Mouse (Mus musculus) forebrain, embryonic 11.5 days (tissue): ENCODE measurements around the gene Tspan2. TPM values are rescaled to one million over a fixed set of nuclear protein-coding genes. Genes with fewer than 3 reads are reported as not detected.

Source experiments
- ATAC-seq: fragments of 200-750 bp; cut with Nextera tagmentation; replicated peaks from 2 replicates; pipeline ENCODE4 v1.8.0; 2017; ENCODE audit warnings: moderate TSS enrichment; ENCODE audit not compliant: low FRiP score
- DNase-seq: peaks from one replicate; pipeline ENCODE4 v3.0.0-alpha.2; 2017; ENCODE audit warnings: low spot score
- H3K27ac ChIP-seq: fragments of 300-500 bp; sonication (generic); 2 replicates; pipeline ENCODE4 v1.5.1; 2014; ENCODE audit warnings: low read depth, low read length
- H3K27me3 ChIP-seq: fragments of 300-500 bp; sonication (generic); 2 replicates; pipeline ENCODE4 v1.6.1; 2014; ENCODE audit warnings: mild to moderate bottlenecking, low read length, mixed read lengths; ENCODE audit not compliant: control insufficient read depth, insufficient read depth
- H3K36me3 ChIP-seq: fragments of 300-500 bp; sonication (generic); 2 replicates; pipeline ENCODE4 v1.6.1; 2014; ENCODE audit warnings: mild to moderate bottlenecking, low read length, moderate library complexity, mixed read lengths; ENCODE audit not compliant: control insufficient read depth, insufficient read depth
- H3K4me1 ChIP-seq: fragments of 300-500 bp; sonication (generic); replicated peaks from 2 replicates; pipeline ENCODE4 v1.6.1; 2014; ENCODE audit warnings: low read length, mixed read lengths; ENCODE audit not compliant: control insufficient read depth, insufficient read depth
- H3K4me2 ChIP-seq: fragments of 300-500 bp; sonication (generic); 2 replicates; pipeline ENCODE4 v1.6.1; 2014; ENCODE audit warnings: low read depth, mild to moderate bottlenecking, low read length, moderate library complexity, mixed read lengths; ENCODE audit not compliant: severe bottlenecking
- H3K4me3 ChIP-seq: fragments of 300-500 bp; sonication (generic); 2 replicates; pipeline ENCODE4 v1.5.1; 2014; ENCODE audit warnings: low read depth, low read length
- H3K9ac ChIP-seq: fragments of 300-500 bp; sonication (generic); 2 replicates; pipeline ENCODE4 v1.6.1; 2014; ENCODE audit warnings: low read length
- H3K9me3 ChIP-seq: fragments of 300-500 bp; sonication (generic); 2 replicates; pipeline ENCODE4 v1.6.1; 2016; ENCODE audit warnings: low read length, mixed read lengths; ENCODE audit not compliant: control insufficient read depth
- WGBS: fragments of 180-500 bp; shearing (Covaris S2); extraction: QIAGEN DNeasy Blood & Tissue Kit; methylation state at CpG from one replicate; pipeline ENCODE4 v1.1.7; 2014; 5-methylcytosine and 5-hydroxymethylcytosine counted together
- polyA plus RNA-seq: library from polyadenylated mRNA; unstranded; fragments of >200 nt; fragmentation: Nextera tagmentation; extraction: Ambion mirVana; gene quantifications from 2 replicates; pipeline ENCODE4 v1.2.1, GENCODE M21; 2014

Gene Tspan2
- polyA plus RNA-seq, 1 experiment from 2014 or later: 9.5 TPM

- H3K27ac ChIP-seq: no peak overlapping the region
- no peaks in the 10 kb centered on the region for H3K36me3 ChIP-seq
- H3K4me1 ChIP-seq: peaks cover 3% of the 10 kb centered on the region; the same call in 1 of the 2 replicates
- H3K4me3 ChIP-seq: no peak overlapping the region
- 72% methylated on average over 5 of the region's 5 CpGs for WGBS
- no peak overlapping the region for H3K9ac ChIP-seq
- H3K4me2 ChIP-seq: no peak overlapping the region
- no peak for ATAC-seq
- no peak for DNase-seq
- H3K27me3 ChIP-seq: no peaks in the 10 kb centered on the region
- no peaks in the 10 kb centered on the region for H3K9me3 ChIP-seq
Measured at GRCm38 (mm10) chr3:102729416-102729815, 4.9 kb upstream of the Tspan2 start.

GRCm38 (mm10) chr3:102731112-102731511 is 3.2 kb upstream of the Tspan2 start:
- no peaks in the 10 kb centered on the region for H3K27me3 ChIP-seq
- no peak for ATAC-seq
- H3K9ac ChIP-seq: no peak overlapping the region

DNA sequence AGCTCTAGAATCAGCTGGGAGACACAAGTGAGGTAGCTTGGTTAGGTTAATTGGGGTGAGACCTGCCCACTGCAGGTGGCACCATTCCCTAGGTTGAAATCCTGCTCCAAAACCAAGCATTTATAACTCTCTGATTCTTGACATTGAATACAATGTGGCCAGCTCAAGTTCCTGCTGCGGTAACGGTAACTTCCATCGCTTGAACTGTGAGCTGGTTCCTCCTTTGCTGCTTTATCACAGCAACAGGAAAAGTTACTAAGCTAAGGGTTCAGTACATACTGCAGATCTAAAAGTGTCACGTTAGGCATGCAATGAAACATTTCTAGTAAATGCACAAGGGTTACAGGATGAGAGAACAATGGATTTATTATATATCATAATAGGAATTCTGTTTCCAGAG is 1.7 kb upstream of the Tspan2 start:
- Histone ChIP-seq H3K4me2 (no peak overlapping the region), H3K4me1 (peaks cover 7% of the 10 kb centered on the region; the same call in 1 of the 2 replicates), H3K36me3 (no peaks in the 10 kb centered on the region), H3K9ac (no peak overlapping the region), H3K9me3 (no peaks in the 10 kb centered on the region), H3K4me3 (no peak overlapping the region), H3K27ac (no peak overlapping the region), H3K27me3 (no peaks in the 10 kb centered on the region)
- DNase-seq: no peak
- no peak for ATAC-seq
- WGBS: 88% methylated on average over 4 of the region's 4 CpGs

More at GRCm38 (mm10) chr3:102731112-102731511, 3.2 kb upstream of the Tspan2 start:
- DNase-seq: no peak
- Histone ChIP-seq H3K27ac (no peak overlapping the region), H3K4me1 (peaks cover 7% of the 10 kb centered on the region; the same call in 1 of the 2 replicates), H3K4me3 (no peak overlapping the region), H3K4me2 (no peak overlapping the region), H3K36me3 (no peaks in the 10 kb centered on the region), H3K9me3 (no peaks in the 10 kb centered on the region)
- WGBS: 71% methylated on average over 3 of the region's 3 CpGs

GRCm38 (mm10) chr3:102733050-102733449 is 1.3 kb upstream of the Tspan2 start:
- no peaks in the 10 kb centered on the region for H3K36me3 ChIP-seq
- ATAC-seq (no peak), DNase-seq (no peak)
- H3K27ac ChIP-seq: no peak overlapping the region
- no peak overlapping the region for H3K4me3 ChIP-seq
- H3K4me1 ChIP-seq: peaks cover 7% of the 10 kb centered on the region; the same call in 1 of the 2 replicates
- H3K9ac ChIP-seq: no peak overlapping the region
- H3K4me2 ChIP-seq: no peak overlapping the region
- 91% methylated on average over 3 of the region's 3 CpGs for WGBS
- no peaks in the 10 kb centered on the region for H3K27me3 ChIP-seq
- no peaks in the 10 kb centered on the region for H3K9me3 ChIP-seq

DNA sequence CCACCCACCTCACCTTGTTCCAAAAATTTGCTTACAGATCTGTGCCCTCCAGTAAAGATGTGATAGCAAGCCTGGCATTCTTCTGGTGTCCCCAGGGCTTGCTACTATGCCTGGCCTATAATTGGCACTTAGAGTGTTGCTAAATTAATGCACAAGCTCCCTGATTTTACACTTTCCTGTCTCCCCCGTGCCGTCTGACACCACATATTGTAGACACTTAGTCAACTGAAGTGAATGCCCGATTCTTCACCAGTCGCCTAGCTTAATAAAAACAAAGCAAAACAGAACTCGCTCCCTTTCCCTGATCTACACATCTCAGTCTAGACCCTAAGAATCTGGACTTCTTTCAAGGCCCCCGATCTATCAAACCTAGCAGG is 405 bp upstream of the Tspan2 start:
- no peak overlapping the region for H3K27ac ChIP-seq

GRCm38 (mm10) chr3:102735031-102735558 is 766 bp downstream of the Tspan2 start:
- Histone ChIP-seq H3K9ac (peak overlapping the region; percentile 74), H3K27me3 (no peaks in the 10 kb centered on the region), H3K4me2 (peak overlapping the region; percentile 85), H3K27ac (no peak overlapping the region), H3K4me3 (peak overlapping the region; percentile 71), H3K4me1 (peaks cover 7% of the 10 kb centered on the region; the same call in 1 of the 2 replicates), H3K9me3 (no peaks in the 10 kb centered on the region), H3K36me3 (no peaks in the 10 kb centered on the region)
- ATAC-seq: peak; percentile 86
- DNase-seq: peak; percentile 75
- WGBS: under 1% methylated on average over 29 of the region's 33 CpGs

More for the DNA sequence above, 405 bp upstream of the Tspan2 start:
- no peak for ATAC-seq
- no peaks in the 10 kb centered on the region for H3K36me3 ChIP-seq
- H3K27me3 ChIP-seq: no peaks in the 10 kb centered on the region
- H3K9me3 ChIP-seq: no peaks in the 10 kb centered on the region
- H3K4me3 ChIP-seq: peak overlapping the region; percentile 71
- peak overlapping the region; percentile 74 for H3K9ac ChIP-seq
- peak overlapping the region; percentile 85 for H3K4me2 ChIP-seq
- peaks cover 7% of the 10 kb centered on the region; the same call in 1 of the 2 replicates for H3K4me1 ChIP-seq
- no peak for DNase-seq
- 42% methylated on average over 6 of the region's 6 CpGs for WGBS

GRCm38 (mm10) chr3:102735638-102736037 is 1.3 kb downstream of the Tspan2 start:
- no peak overlapping the region for H3K27ac ChIP-seq
- peak; percentile 37 for ATAC-seq

GRCm38 (mm10) chr3:102736436-102736835 is 2.1 kb downstream of the Tspan2 start:
- H3K4me2 ChIP-seq: no peak overlapping the region
- no peak overlapping the region; the same call in 1 of the 2 replicates for H3K9ac ChIP-seq
- ATAC-seq (no peak), DNase-seq (no peak)
- no peaks in the 10 kb centered on the region for H3K9me3 ChIP-seq
- H3K36me3 ChIP-seq: no peaks in the 10 kb centered on the region
- no peaks in the 10 kb centered on the region for H3K27me3 ChIP-seq
- no peak overlapping the region for H3K4me3 ChIP-seq
- 91% methylated on average over 6 of the region's 6 CpGs for WGBS
- no peak overlapping the region for H3K27ac ChIP-seq
- H3K4me1 ChIP-seq: peaks cover 7% of the 10 kb centered on the region; the same call in 1 of the 2 replicates

More at GRCm38 (mm10) chr3:102735638-102736037, 1.3 kb downstream of the Tspan2 start:
- peaks cover 7% of the 10 kb centered on the region; the same call in 1 of the 2 replicates for H3K4me1 ChIP-seq
- H3K9ac ChIP-seq: peak overlapping the region; percentile 74
- no peaks in the 10 kb centered on the region for H3K36me3 ChIP-seq
- no peak for DNase-seq
- no peaks in the 10 kb centered on the region for H3K9me3 ChIP-seq
- 45% methylated on average over 6 of the region's 6 CpGs for WGBS
- no peaks in the 10 kb centered on the region for H3K27me3 ChIP-seq
- peak overlapping the region; percentile 71 for H3K4me3 ChIP-seq
- peak overlapping the region; percentile 85 for H3K4me2 ChIP-seq

- Histone ChIP-seq H3K36me3 (no peaks in the 10 kb centered on the region), H3K4me1 (peaks cover 7% of the 10 kb centered on the region; the same call in 1 of the 2 replicates), H3K4me2 (no peak overlapping the region), H3K9me3 (no peaks in the 10 kb centered on the region), H3K4me3 (no peak overlapping the region), H3K27me3 (no peaks in the 10 kb centered on the region), H3K27ac (no peak overlapping the region), H3K9ac (no peak overlapping the region)
- no peak for DNase-seq
- ATAC-seq: no peak
- 81% methylated on average over 6 of the region's 6 CpGs for WGBS
Measured at GRCm38 (mm10) chr3:102737106-102737505, 2.8 kb downstream of the Tspan2 start.
